Mouse (Mus musculus) gastrocnemius, adult 8-10 months (tissue): ENCODE data around the gene Pik3ca. TPM values are rescaled to one million over a fixed set of nuclear protein-coding genes. Genes with fewer than 3 reads are reported as not detected.

ENCODE experiments used
- DNase-seq, 2 experiments: peaks; one replicate each; pipeline ENCODE4 v3.0.0; 2022; ENCODE audit warnings: low spot score in 2 of 2
- total RNA-seq, 4 experiments: library from RNA; stranded (reverse); gene quantifications; 2 replicates each; pipeline ENCODE4 v1.2.4; 2022

Pik3ca gene
- total RNA-seq, 4 experiments from 2014 or later: 40.7 to 50.6 (median 45.8) TPM

DNA sequence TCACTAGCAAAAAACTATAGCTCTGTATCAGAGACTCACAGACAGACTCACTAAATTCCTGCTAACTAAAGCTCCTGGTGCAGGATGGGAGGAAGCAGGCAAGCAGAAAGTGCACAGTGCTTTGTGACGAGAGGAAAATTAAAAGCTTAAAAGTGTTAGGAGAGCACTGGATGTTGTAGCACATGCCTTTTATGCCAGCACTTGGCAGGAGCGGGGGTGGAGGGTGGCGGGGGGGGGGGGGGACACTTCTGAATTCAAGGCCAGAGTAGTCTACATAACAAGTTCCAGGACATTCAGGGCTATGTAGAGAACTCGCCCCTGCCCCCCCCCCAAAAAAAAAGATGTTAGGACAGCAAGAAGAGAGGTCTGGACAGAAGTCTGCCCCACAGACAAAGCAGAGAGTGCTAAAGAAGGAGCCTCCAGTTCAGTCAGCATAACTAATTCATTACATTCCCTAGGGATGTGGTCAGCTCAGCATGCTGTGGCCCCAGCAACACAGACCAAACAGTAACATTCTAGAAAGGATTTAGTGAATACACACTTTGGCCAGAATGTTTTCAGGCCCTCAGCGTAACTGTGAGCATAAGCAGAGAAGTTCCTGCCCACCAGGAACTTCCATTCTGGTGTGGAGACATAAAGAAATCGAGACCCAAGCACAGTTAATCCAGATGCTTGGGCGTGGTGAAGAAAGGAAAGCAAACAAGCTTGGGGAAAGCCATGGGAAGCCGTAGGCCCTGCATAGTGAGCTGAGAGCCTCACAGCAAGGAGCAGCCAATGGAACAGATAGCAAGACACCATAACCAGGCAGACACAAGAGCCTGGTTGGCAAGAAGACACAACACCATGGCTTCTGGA, 98.6 kb downstream of the Pik3ca start:
- DNase-seq: no peak

DNA sequence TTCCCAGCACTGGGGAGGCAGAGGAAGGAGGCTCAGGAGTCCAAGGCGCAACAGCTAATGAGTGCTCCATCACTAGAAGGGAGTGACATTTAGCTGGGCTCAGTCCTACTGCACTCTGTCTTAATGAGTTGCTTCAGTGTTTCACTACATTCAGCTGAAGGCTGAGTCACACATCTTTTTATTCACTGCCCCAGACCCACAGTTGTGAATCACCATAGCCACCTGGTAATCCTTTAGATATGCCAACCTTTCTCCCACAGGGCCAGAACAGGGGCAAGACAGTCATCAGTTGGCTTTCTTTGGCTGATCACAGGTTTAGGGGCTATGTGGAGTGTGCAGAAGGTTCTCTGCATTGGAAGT, 99.2 kb downstream of the Pik3ca start:
- no peak for DNase-seq

DNA sequence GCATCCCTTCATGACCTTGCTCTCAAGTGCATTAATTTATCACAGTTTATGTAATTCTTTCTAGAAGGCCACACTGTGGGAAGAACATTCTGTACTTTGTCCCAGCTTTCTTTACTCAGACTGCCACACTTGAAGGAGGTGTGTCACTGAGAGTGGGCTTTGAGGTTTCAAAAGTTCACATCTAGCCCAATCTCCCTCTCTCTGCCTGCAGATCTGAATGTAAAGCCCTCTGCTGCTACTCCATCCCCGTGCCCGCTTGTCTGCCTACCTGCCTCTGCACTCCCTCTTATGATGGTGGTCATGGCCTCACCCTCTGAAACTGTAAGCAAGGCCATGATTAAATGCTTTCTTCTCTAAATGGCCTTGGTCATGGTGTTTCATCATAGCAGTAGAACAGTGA, 102.9 kb downstream of the Pik3ca start:
- no peak for DNase-seq

DNA sequence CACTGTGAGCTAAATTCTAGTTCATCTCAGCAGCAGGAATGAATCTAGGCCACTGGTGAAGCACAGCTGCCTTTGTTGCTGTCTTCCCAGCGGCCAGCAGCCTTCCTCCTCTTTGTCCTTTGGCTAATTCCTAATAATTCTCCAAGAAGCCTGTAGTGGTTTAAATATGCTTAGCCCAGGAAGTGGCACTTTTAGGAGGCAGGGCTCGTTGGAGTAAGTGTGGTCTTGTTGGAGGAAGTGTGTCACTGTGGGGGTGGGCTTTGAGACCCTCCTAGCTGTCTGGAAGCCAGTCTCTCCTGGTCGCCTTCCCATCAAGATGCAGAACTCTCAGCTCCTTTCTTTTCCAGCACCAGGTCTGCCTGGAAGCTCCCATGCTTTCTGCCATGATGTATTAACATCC, 108.4 kb downstream of the Pik3ca start:
- no peak for DNase-seq

DNA sequence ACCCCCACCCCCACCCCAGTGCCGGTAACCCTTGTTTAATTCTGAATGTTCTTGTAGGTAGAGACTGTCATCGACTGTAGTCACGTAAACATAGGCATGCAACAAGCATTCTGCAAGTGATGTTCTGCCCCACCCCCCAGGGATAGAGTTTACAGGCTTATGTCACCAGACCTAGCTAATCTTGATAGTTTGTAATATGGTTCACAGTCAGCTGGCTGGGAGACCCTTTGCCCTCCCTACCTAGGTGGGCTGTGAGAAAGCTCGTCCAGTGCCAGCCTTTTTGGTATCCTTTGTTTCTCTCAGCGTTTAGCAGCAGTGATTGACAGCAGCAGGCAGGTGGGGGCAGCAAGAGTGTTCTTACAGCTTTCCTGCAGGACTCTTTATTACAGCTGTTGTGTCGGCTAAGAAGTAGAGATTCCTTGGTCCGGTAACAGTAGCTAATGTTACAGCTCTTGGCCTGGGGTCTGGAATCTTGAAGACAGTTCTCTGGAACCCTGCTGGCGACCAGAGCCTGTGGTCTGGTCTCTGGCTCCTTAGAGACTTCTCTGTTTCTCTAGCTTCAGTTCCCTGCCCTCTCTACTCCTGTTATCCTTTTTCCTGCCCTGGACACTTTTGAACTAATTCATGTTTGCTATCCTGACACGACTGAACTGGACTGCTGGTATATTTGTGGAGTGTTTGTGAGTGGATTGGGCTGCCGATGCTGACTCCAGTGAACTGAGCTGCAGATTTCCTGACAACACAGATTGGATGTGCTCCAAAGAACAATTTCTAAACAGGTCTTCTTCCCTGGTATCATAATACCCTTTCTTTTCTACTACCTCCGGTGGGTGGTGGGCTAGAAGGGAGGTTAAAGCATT, 109.1 kb downstream of the Pik3ca start:
- DNase-seq: no peak

DNA sequence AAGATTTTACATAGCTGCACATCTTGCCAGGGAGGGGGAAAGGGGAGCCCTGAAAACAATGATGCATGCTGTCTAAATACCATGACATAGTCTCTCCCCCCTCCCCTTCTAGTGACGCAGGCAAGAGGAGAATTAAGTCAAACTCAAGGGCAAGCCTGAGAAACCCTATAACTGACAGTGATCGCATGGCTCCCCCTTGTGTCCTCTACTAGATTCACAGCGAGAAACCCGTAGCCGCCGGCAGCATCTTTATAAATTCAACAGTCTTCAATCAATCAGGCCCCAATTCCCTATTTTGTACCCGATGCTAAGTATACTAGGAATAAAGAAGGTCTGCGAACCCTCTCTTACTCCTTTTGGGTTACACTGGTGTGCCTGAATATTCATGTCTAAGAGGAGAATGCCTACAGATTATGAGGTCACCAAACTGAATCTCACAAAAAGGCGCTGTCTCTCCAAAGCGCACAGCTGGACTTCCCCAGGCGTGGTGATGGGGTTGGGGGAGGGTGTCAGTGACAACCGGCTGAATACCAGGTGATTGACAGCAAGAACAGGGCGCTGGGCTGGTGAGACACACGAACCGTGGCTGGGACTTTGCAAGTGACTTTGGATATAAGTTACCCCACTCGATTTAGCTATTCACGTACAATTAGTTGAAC, 111.3 kb downstream of the Pik3ca start:
- peak; percentile 12 to 30 for DNase-seq

DNA sequence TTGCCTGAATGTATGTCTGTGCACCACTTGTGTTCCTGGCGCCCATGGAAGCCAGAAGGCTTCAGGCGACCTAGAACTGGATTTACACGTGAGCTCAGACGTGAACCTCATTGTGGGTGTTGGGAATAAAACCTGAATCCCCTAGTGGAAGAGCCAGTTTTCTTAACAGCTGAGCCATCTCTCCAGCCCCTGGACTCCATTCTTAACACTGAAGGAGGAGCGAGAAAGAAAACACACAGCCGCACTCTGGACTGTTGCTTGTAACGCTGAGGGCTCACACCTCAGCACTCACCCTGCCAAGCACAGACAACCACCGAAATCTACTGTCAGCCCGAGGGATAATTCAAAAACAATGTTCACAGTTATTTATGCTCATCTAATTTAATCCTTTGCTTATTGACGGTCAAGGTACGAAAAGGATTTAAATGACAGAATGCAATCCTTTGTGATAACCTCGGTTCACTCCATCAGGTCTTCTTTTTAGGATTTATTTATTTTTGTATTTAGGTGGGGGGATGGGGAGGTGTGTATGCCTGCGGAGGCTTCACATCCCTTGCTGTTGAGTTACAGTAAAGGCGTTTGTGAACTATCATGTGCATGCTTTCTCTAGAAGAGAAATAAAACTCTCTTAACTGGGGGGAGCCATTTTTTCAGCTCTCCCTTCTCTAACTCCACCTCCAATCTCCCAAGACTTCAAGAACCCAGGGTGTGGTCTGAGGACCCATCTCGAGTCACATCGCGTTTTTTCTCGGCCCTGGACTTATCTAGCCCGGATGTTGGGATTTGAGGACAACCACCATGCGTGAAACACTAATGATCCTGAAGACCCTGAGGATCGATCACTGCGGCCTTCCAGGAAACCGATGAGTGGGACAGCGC, 112.3 kb downstream of the Pik3ca start, which contains the start of gene Zfp639:
TSS of gene Zfp639 (plus strand) at position 764 of the 879 bp plus-strand sequence.
- no peak for DNase-seq

DNA sequence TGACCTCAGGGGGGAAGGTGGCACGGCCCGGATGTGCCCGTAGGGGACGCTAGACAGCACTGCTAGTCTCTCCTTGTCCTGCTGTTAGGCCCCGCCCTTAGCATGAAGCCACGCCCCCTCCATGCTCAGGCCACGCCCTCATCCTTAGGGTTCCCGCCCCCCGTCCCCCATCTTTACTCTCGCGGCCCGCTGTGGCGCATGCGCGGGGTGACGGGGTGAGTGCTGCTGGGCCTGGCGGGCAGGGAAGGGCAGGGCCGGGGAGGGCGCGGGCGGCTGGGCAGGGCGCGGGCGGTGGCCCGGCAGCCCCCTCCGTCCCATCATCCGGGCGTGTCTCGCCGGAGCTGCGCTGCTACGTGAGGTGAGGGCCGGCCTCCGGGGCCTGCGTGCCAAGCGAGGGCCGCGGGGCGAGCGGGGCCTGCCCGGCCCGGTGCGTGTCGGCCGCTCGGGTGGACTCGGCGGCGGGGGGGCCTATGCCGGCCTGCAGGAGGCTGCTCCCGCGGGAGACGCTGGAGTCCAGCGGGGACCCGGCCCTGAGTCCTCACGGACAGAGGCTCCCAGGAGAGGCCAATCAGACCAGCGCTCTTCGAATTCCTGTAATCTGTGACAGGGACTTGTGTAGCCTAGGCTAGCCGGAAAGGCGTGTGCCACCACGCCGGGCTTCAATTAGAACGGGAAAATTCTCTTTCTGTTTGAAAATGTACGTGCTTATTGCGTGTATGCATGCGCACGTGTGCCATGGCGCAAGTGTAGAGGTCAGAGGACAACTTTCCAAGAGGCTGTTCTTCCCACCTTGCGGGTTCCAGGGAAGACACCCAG, 113.1 kb downstream of the Pik3ca start:
- peak; percentile 95 for DNase-seq

DNA sequence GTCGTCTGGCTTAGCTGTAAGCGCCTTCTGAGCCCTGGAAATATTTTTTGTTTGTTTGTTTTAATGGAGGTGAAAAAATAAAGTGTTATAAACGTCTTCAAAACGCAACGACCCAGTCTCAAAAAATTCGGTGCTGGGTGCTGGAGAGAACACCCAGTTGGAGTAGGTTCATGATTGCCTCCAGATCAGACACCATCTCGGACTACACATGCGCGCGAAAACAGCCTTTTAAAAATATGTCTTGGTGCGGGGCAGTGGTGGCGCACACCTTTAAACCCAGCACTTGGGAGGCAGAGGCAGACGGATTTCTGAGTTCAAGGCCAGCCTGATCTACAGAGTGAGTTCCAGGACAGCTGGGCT, 113.7 kb downstream of the Pik3ca start:
- DNase-seq: no peak

DNA sequence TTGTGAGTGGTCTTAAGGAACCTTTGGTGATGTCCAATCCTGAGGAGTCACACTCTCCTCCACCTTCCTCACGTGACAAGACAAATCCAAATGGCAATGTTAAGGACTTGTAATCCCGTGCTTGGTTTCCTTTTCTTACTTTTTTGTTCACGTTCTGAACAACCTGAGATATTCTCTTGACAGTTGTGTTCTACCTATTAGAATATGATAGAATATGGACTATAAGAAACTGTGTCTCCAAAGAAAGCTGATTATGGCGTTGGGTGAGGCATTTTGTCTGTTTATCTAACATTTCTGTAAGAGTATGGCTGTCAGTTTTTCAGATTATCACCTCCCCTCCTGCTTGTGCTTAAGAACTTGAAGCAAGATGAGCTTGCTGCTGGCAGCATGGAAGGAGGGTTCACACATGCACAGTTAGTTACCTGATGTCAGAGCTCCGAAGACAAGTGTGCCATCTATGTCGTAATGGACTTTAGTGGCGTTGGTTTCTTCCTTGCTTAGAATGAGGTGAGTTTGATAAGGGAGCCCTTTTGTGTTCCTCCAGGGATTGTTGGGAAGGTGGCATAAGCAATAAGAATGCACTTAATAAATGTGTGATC, 115.3 kb downstream of the Pik3ca start:
- no peak for DNase-seq

DNA sequence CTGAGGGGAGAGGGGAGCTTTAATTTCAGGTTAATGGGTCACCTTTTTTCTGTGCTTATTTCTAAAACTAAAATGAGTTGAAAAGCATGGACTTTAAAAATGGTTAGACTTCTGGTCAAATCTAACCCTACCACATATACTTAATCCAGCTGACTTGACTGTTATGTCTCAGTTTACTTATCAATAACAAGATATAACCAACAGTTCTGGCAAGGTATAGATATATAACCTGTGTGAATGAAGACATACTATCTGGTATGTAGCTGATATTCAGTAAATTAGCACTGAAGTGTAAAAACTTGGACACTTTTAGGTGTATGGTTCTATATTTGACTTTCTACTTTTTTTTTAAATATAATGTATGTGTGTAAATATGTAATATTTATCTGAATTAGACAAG, 116.1 kb downstream of the Pik3ca start:
- DNase-seq: no peak

Other genes with a start within 250 kb of the Pik3ca start
- gene Zmat3, start 31.7 kb upstream of the Pik3ca start, total RNA-seq: 1 to 10 TPM; 7.1 to 9.7 (median 8.6) TPM
- gene Kcnmb3, start 94.6 kb downstream of the Pik3ca start, total RNA-seq: not detected
- 10 to 100 TPM; 27.6 to 39.8 (median 28.8) TPM for gene Zfp639, start 112.6 kb downstream of the Pik3ca start, total RNA-seq
- 100 to 1,000 TPM; 196 to 263 (median 234) TPM for gene Mfn1, start 131.8 kb downstream of the Pik3ca start, total RNA-seq
- gene Gnb4, start 218.9 kb downstream of the Pik3ca start, total RNA-seq: 1 to 10 TPM; 3.1 to 5.4 (median 4.8) TPM